Mouse (Mus musculus) CH12.LX (cell line): ENCODE data around the gene Ttc7.

Source experiments
- CHD1 ChIP-seq: IDR thresholded peaks from 2 replicates; pipeline ENCODE4 v1.6.1; 2012; ENCODE audit warnings: low read depth, low read length, improper control_type of control experiment, inconsistent platforms
- CTCF ChIP-seq, 2 experiments: IDR thresholded peaks in 1 of 2; conservative IDR thresholded peaks in 1 of 2; 2 replicates each; pipeline ENCODE4 v1.5.1; 2011 to 2012; ENCODE audit warnings: low read depth in 2 of 2, low read length in 2 of 2, improper control_type of control experiment in 1 of 2, inconsistent platforms in 1 of 2, mild to moderate bottlenecking in 1 of 2, moderate library complexity in 1 of 2
- E2F4 ChIP-seq: IDR thresholded peaks from 2 replicates; pipeline ENCODE4 v1.6.1; 2011; ENCODE audit warnings: low read depth, low read length, improper control_type of control experiment; ENCODE audit not compliant: insufficient replicate concordance
- MYC ChIP-seq: IDR thresholded peaks from 2 replicates; pipeline ENCODE4 v1.6.1; 2011; ENCODE audit warnings: low read depth, mild to moderate bottlenecking, improper control_type of control experiment, low read length
- NRF1 ChIP-seq: IDR thresholded peaks from 2 replicates; pipeline ENCODE4 v1.6.1; 2014; ENCODE audit warnings: low read depth, mild to moderate bottlenecking, inconsistent platforms, low read length, improper control_type of control experiment, moderate library complexity
- PAX5 ChIP-seq: IDR thresholded peaks from 2 replicates; pipeline ENCODE4 v1.6.1; 2012; ENCODE audit warnings: low read length, inconsistent platforms, mixed read lengths
- POLR2A ChIP-seq: IDR thresholded peaks from 2 replicates; pipeline ENCODE4 v1.6.1; 2011; ENCODE audit warnings: low read depth, mild to moderate bottlenecking, improper control_type of control experiment, low read length
- RAD21 ChIP-seq: IDR thresholded peaks from 2 replicates; pipeline ENCODE4 v1.6.1; 2011; ENCODE audit warnings: low read depth, mild to moderate bottlenecking, low read length, improper control_type of control experiment, moderate library complexity
- SIN3A ChIP-seq: IDR thresholded peaks from 2 replicates; pipeline ENCODE4 v1.6.1; 2012; ENCODE audit warnings: low read length, improper control_type of control experiment, inconsistent platforms
- USF1 ChIP-seq: IDR thresholded peaks from 2 replicates; pipeline ENCODE4 v1.6.1; 2014; ENCODE audit warnings: low read depth, mild to moderate bottlenecking, inconsistent platforms, low read length, improper control_type of control experiment
- ZNF384 ChIP-seq: IDR thresholded peaks from 2 replicates; pipeline ENCODE4 v1.6.1; 2012; ENCODE audit warnings: low read depth, low read length, improper control_type of control experiment, inconsistent platforms

DNA sequence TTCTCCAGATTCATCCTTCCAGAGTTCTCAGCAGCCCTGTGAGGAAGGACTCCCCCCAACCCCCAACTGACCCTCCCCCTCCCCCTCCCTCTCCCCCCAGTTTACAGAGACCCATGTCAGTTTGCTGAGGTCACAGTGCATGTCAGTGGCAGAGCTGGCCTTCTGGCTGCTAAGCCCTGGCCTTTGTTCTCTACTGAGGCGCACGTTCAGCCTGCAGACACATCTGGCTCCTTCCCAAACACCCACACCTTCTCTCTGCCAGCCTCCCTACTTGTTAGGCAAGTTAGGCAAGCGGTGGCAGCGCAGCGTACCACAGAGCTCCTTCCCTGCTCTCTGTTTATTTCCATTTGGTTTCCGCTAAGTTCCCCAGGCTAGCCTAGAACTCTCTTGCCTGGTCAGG is 94.8 kb downstream of the Ttc7 start:
- TF ChIP-seq CTCF (conservative IDR thresholded peaks at IDR 0.05 in 1 of 2, IDR thresholded peaks at IDR 0.05 in 1 of 2; ENCODE audit: low read depth in 2 of 2, low read length in 2 of 2) (no peak), RAD21 (no peak), USF1 (no peak), POLR2A (no peak), SIN3A (no peak), CHD1 (no peak), E2F4 (no peak), PAX5 (no peak), MYC (no peak), NRF1 (no peak), ZNF384 (no peak)
